Mouse (Mus musculus) v-Abl transformed pro-B cells (cell line): ENCODE data around the gene B4gat1.

Source experiments
- in situ Hi-C, 2 experiments: fragments of 400-800 bp; cut with MboI; formaldehyde crosslinking; loops; one replicate each; pipeline ENCODE4 v1.15.1; 2025; ENCODE audit not compliant: unreplicated experiment in 2 of 2

The B4gat1 gene

DNA sequence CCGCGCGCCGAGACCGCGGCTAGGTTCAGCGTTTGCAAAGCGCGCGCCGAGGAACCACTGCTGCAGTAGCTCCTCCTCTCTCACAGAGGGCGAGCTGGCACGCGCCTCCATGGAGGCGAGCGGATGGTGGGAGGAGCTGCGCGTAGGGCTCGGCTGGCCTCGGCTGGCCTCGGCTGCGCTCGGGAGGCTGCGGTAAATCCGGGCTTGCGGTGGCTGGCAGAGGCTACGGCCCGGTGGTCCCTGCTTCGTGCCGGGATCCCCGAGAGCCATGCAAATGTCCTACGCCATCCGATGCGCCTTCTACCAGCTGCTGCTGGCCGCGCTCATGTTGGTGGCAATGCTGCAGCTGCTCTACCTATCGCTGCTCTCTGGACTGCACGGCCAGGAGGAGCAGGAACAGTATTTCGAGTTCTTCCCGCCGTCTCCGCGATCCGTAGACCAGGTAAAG is at the start of gene B4gat1, which contains the start of gene AC124502.3:
B4gat1 (plus strand) TSS at position 118 of the 448 bp plus-strand sequence.
AC124502.3 (plus strand) TSS at position 183 of the 448 bp plus-strand sequence.
- in situ Hi-C loops, result no loop called here

- in situ Hi-C loops, result loop anchor here in 1 of 2 experiments (5.0 kb wide), 1 partner anchor 492 kb away; the partner anchor contains the start of gene 2010003K11Rik
Measured at GRCm38 (mm10) chr19:4989013-4989412, 49.6 kb upstream of the B4gat1 start.

DNA sequence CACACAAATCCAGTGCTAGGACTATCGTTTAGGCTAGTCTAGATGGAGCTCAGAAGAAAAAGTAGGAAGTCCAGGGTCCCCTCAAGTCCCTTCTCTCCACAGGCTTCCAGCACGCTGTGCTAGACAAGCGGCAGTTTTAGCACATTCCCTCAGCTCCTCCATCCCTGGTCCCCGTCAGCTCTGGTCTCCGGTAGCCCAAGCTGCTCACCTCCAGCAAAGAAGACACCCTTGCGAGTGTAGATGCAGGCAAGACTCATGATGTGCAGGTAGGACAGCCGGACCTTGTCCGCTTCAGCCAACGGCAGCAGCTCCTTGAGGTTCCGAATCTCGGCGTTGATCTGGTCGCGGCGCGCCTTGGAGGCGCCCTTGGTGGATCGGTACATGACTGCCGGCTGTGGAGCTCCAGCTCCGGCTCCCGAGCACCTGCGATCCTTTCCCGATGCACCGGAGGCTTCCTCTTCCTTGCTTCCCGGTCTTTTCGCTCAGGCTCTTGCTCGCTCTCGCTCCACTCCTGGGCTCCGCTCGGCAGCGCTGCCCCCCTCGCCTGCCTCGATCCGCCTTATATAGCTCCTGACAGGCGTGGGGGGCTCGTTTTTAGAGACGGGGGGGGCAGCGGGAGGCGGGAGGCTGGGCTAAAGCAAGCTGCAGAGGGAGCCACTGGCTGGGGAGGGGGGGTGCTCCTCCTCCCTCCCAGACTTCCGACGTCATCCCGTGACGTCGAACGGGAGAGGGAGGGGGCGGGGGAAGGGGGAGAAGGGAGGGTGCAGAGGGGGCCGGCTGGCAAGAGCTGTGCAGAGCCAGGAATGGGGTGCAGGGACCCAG is 49.0 kb upstream of the B4gat1 start:
- in situ Hi-C loops, result loop anchor here in 1 of 2 experiments (5.0 kb wide), 1 partner anchor 492 kb away; the partner anchor contains the start of gene 2010003K11Rik

DNA sequence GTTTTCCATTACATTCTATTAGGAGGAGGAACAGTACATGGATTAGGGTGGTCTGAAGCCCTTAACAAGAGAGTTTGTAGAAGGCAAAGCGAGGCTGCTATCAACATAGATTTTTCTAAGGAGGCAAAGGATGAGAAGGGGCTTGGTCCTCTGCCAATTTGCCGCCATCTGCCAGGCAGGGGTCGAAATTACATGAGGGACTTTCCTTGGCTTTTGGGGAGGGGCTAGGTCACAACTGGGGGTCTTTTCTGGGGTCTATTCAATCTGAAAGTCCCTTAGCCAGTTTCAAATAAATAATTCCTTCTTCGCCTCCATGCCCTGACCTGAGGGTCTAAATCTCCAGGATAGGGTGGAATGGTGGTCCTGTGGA is 48.4 kb upstream of the B4gat1 start, which contains the start of gene Npas4:
Npas4 (minus strand) TSS at position 61 of the 370 bp plus-strand sequence.
- in situ Hi-C loops, result no loop called here

- in situ Hi-C loops, result no loop called here
Measured at GRCm38 (mm10) chr19:4990716-4991115, 47.9 kb upstream of the B4gat1 start.

- in situ Hi-C loops, result no loop called here
Measured at GRCm38 (mm10) chr19:4992371-4992770, 46.3 kb upstream of the B4gat1 start.

GRCm38 (mm10) chr19:4992904-4993303 is 45.7 kb upstream of the B4gat1 start:
- in situ Hi-C loops, result no loop called here

DNA sequence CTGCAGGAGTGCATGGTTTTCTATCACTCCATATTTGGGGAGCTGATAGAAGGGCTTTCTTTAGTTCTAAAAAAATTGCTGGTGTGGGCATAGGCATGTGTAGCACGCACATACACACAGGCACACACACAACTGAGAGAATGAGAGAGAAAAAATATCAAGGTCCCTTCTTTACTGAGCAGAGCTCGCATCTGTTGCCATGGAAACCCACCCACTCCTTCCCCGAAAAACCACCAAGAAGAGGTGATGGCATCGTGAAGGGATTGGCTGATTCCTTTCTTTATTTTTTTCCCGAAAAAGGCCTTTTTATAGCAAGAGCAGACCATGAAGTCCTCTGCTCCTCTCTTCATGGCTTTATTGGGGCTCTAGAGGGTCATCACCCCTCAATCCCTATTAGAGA is 44.6 kb upstream of the B4gat1 start:
- in situ Hi-C loops, result no loop called here

GRCm38 (mm10) chr19:4999445-5000140 is 39.0 kb upstream of the B4gat1 start:
- in situ Hi-C loops, result loop anchor here (5.0 kb wide), 4 partner anchors 242 to 502 kb away; partner anchors contain the start of genes Rbm4b (in 2 of the 2), 2010003K11Rik (in 1 of the 2) and Rce1 (in 1 of the 2)

GRCm38 (mm10) chr19:5001666-5002406 is 36.8 kb upstream of the B4gat1 start:
- in situ Hi-C loops, result loop anchor here (5.0 kb wide), 4 partner anchors 245 to 505 kb away; partner anchors contain the start of genes Rbm4b (in 2 of the 2), 2010003K11Rik (in 1 of the 2) and Rce1 (in 1 of the 2)

DNA sequence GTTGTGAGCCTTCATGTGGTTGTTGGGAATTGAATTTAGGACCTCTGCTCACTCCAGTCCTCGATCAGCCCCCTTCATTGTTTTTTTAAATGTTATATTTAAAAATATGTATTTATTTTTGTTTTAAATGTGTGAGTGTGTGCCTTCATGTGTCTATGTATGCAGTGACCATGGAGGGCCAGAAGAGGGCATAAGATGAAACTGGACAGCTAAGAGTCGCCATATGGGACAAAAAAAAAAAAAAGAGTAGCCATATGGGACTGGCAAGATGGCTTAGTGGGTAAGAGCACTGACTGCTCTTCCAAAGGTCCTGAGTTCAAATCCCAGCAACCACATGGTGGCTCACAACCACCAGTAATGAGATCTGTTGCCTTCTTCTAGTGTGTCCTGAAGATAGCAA is 35.0 kb upstream of the B4gat1 start:
- in situ Hi-C loops, result loop anchor here (5.0 kb wide), 4 partner anchors 246 to 506 kb away; partner anchors contain the start of genes Rbm4b (in 2 of the 2), 2010003K11Rik (in 1 of the 2) and Rce1 (in 1 of the 2)

- in situ Hi-C loops, result loop anchor here (5.0 kb wide), 4 partner anchors 248 to 508 kb away; partner anchors contain the start of genes Rbm4b (in 2 of the 2), 2010003K11Rik (in 1 of the 2) and Rce1 (in 1 of the 2)
Measured at GRCm38 (mm10) chr19:5004925-5005324, 33.7 kb upstream of the B4gat1 start.

DNA sequence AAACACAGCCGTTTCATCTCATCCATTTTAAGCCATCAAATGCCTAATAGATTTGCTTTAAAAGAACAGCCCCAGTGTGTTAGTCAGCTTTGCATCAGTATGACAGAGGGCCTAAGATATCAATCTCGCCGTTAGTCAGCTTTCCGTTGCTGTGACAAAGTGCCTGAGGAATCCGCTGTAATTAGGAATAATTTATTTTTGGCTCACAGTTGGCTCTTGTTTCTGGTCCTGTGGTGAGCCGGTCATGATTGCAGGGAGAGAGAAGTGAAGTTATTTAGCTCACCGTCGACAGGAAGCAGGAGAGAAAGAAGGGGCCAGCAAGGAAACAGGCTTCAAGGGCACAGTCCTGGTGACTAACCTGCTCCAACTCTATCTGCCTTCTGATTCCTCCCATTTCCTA is 25.5 kb upstream of the B4gat1 start:
- in situ Hi-C loops, result loop anchor here in 1 of 2 experiments (10.0 kb wide), 1 partner anchor 62 kb away; no protein-coding TSS in a partner anchor

GRCm38 (mm10) chr19:5014961-5015398 is 23.6 kb upstream of the B4gat1 start:
- in situ Hi-C loops, result loop anchor here in 1 of 2 experiments (10.0 kb wide), 1 partner anchor 60 kb away; no protein-coding TSS in a partner anchor

- in situ Hi-C loops, result loop anchor here in 1 of 2 experiments (10.0 kb wide), 1 partner anchor 59 kb away; no protein-coding TSS in a partner anchor
Measured at GRCm38 (mm10) chr19:5016221-5016742, 22.3 kb upstream of the B4gat1 start.

DNA sequence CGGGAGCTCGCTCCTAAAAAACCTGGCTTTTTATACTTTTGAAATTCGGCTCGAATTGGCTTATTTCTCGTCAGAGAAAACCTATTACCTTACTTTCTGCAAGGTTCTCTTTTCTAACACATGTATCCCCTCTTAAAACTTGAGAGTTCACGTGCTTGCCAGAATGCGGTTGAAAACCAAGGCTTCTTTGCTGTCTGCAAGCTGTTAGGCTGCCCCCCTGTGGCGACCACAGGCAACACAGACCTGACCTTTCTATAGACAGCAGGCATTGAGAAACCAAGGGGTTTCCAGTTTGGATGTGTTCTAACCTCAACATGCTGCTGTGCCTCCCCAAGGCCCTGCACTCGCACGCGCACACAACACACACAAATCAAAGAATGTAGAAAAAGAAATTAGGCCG is 21.8 kb upstream of the B4gat1 start:
- in situ Hi-C loops, result loop anchor here in 1 of 2 experiments (10.0 kb wide), 1 partner anchor 58 kb away; no protein-coding TSS in a partner anchor

DNA sequence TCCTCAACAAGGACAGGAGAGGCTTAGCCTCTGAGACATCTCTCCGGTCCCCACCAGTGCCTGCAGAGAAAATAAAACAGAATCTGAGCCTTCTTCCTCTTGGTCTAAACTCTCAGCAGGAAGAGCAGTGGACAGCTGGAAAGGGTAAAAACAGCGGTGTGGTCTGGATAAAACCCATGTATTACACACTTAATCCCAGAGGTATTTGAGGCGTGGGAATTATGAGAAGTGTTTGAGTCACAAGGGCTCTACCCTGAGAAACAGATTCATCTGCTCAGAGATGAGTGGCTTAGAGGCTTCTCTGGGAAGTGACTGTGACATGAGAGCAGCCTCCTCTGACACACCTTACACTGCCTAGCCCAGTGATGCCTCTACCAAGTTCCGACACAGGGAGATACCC is 21.0 kb upstream of the B4gat1 start:
- in situ Hi-C loops, result loop anchor here in 1 of 2 experiments (10.0 kb wide), 1 partner anchor 57 kb away; no protein-coding TSS in a partner anchor

- in situ Hi-C loops, result loop anchor here in 1 of 2 experiments (10.0 kb wide), 1 partner anchor 57 kb away; no protein-coding TSS in a partner anchor
Measured at GRCm38 (mm10) chr19:5018191-5018590, 20.4 kb upstream of the B4gat1 start.

- in situ Hi-C loops, result no loop called here
Measured at GRCm38 (mm10) chr19:5021416-5021815, 17.2 kb upstream of the B4gat1 start.
